Mouse (Mus musculus) ovary, postnatal 14 days (tissue): ENCODE results near the gene Gon7.
A peak's percentile ranks its signal among the peaks of the same experiment; 100 is the strongest.

ENCODE experiments used
- DNase-seq: peaks from one replicate; pipeline ENCODE4 v3.0.0; 2022; ENCODE audit warnings: low spot score

Gon7 gene

GRCm38 (mm10) chr12:102743036-102743588, 14.5 kb downstream of the Gon7 start:
- DNase-seq, result no peak

- DNase-seq, result no peak
Measured at GRCm38 (mm10) chr12:102742056-102742455, 15.5 kb downstream of the Gon7 start.

DNA sequence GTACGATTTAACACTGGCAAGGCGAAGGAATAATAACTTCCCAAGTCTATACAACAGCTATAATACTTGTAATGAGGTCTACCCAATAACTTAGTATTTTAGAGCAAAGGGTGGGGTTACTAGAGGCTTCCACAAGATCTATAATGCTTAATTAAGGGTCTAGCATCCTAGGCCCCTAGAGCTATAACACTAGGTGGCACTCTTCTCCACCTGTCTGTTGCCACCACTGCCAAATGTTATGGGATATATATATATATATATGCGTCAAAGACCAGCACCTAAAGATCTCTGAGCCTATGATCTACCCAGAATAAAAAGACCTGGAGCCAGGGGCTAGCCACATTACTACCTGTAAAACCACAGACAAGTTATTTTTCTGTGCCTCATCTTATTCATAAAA, 17.3 kb downstream of the Gon7 start:
- DNase-seq, result no peak

DNA sequence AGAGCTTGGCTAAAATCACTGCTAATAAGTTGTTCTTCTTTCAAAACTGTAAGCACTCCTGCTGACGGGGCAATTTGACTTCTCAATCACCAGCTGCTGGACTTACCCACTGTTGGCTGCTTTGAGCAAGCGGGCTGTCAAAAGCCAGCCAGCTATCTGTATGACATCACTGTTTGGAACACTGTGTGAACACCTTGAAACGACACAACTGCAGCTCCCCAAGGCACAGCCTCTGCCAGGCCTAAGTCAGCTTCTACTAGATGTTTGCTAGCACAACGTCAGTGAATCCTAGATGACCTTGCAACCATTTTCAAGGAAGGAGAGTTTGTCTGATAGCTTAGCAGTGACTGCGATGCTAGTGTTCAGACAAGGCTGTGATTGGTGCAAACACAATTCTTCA, 18.5 kb downstream of the Gon7 start:
- DNase-seq, result no peak

DNA sequence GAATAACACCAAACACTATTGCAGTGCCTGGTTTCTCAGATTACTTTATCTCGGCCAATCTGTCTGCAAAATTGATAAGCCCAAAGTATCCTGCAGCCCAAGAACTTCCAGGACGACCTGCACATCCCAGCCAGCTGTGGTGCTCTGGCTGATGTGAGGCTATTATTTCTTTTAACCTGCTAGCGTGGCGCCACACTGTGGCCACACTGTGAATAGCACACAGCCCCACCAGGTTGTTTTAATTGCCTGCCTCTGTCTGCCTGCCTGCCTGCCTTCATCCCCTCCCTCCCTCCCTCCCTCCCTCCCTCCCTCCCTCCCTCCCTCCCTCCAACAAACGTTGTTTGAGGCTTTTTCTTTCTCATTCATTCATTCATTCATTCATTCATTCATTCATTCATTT, 24.2 kb downstream of the Gon7 start:
- DNase-seq, result no peak

GRCm38 (mm10) chr12:102730798-102731619, 26.6 kb downstream of the Gon7 start:
- DNase-seq, result no peak

GRCm38 (mm10) chr12:102729855-102730797, 27.5 kb downstream of the Gon7 start:
- DNase-seq, result peak; percentile 44

DNA sequence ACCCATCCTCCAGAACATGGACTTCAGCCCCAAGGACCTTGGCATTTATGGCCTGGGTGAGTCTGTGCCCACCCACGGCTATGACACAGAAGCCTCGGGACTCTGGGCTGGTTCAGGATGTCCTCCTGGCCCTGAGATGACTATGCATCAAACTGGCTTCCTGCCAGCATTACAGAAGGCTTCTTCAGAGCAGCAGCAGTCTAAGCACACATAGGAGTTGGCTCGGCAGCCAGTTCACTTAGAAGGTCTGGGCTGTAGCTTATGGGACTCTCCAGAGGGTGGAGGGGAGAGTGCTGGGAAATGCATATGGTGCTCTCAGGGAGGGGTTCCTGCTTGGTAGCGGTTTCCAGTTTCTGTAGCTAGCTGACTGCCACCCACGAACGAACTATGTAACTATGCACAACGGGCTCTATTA, 31.8 kb downstream of the Gon7 start:
- DNase-seq, result no peak

- no peak for DNase-seq
Measured at GRCm38 (mm10) chr12:102725146-102725545, 32.5 kb downstream of the Gon7 start.

DNA sequence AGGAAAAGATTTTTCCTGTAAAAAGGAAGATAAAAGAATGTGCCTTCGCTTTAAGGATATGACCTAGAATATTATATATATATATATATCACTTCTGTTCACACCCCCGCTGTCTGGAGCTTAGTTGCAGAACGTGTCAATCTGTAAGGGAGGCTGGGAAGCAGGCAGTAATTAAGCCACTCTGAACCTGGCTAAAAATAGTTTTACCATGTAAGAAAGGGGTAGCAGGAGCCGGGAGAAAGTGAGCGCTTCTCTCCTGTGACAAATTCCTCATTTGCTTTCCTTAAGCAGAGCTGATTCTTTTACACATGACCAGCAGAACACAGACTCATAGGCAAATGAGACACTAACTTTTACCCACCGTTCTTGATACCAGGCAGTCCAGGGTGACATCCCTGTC, 33.7 kb downstream of the Gon7 start:
- DNase-seq, result no peak

GRCm38 (mm10) chr12:102722966-102723365, 34.6 kb downstream of the Gon7 start:
- no peak for DNase-seq

GRCm38 (mm10) chr12:102722451-102722850, 35.2 kb downstream of the Gon7 start:
- DNase-seq, result no peak

- no peak for DNase-seq
Measured at GRCm38 (mm10) chr12:102719552-102720315, 37.9 kb downstream of the Gon7 start.

GRCm38 (mm10) chr12:102714654-102715395, 42.8 kb downstream of the Gon7 start:
- DNase-seq, result no peak

- DNase-seq, result no peak
Measured at GRCm38 (mm10) chr12:102714116-102714515, 43.5 kb downstream of the Gon7 start.

DNA sequence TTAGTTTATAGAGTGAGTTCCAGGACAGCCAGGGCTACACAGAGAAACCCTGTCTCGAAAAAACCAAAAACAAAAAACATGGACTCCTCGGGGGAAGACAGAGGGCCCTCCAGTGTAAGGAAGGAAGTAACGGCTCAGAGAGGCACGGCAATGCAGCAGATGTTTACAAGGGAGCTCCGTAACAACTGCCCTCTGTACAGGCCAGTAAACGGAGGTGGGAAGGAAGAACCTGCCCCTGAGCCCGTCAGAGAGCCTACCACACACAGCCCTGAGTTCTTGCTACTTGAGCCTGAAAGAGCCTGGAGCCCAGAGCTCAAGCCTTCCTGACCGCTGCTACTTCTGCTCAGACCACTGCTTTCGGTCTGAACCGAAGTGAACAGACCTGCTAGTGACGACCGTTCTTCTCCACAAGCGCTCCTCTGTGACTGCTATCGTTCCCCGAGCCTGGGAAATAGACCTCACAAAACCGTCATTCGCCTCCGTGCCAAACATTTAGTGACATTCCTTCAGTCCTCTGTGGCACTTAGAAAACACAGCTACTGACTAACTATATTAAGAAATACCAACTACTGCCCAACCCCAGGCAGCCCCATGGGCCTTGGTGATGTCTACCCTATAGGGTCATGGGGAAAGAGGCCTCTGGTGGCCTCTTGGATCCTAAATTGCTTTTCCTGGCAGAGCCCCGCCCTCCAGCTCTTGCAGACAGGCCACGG, 44.3 kb downstream of the Gon7 start:
- DNase-seq, result no peak

- no peak for DNase-seq
Measured at GRCm38 (mm10) chr12:102710851-102711375, 46.7 kb downstream of the Gon7 start.

- no peak for DNase-seq
Measured at GRCm38 (mm10) chr12:102709896-102710295, 47.7 kb downstream of the Gon7 start.

- no peak for DNase-seq
Measured at GRCm38 (mm10) chr12:102708220-102708619, 49.4 kb downstream of the Gon7 start.

DNA sequence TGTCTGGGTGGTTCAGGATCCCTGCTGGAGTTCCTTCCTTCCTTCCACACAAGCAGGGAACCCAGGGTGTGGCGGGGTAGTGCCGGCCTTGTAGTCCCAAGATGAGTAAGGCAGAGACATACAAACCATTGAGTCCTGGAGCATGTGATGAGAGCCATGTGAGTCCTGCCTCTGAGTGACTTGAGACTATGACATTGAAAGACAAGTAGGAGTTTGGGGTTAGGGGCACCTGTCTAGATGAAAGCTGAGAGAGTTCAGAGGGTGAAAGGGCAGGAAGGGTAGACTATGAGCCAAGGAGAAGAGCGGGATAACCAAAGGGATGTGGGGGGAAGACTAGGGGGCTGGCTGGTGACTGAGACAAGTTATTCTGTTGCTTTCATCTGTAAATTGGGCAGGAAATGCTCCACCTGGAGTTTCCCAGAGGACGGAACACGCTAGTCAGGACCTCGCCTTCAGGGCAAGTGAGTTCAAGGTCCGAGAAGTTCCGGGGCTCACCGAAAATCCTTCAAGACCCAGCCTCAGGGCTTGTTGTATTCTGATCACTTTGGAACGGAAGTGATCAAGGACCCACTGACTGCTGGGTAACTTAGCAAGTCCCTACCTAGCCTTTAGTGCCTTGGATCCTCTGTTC, 50.7 kb downstream of the Gon7 start:
- DNase-seq, result no peak
